Mouse (Mus musculus) MEL (cell line): Measurements from ENCODE around the gene Cmss1. TPM values are rescaled to one million over a fixed set of nuclear protein-coding genes. Genes with fewer than 3 reads are reported as not detected.

ENCODE experiments used
- DNase-seq: peaks from one replicate; pipeline ENCODE4 v3.0.0; 2011; ENCODE audit warnings: low read depth, low spot score
- H3K27ac ChIP-seq: 2 replicates; pipeline ENCODE4 v1.5.1; 2012; ENCODE audit warnings: low read depth, mild to moderate bottlenecking, control low read depth, low read length, moderate library complexity; ENCODE audit not compliant: control insufficient read depth
- H3K27me3 ChIP-seq, 2 experiments: fragments of 150-350 bp in 1 of 2; sonication (generic) in 1 of 2; 2 replicates each; pipeline ENCODE4 v1.6.1; 2012; ENCODE audit warnings: low read length in 2 of 2, mild to moderate bottlenecking in 2 of 2, improper control_type of control experiment in 1 of 2, moderate library complexity in 1 of 2; ENCODE audit not compliant: insufficient read depth in 2 of 2, control insufficient read depth in 1 of 2
- H3K36me3 ChIP-seq, 2 experiments: 2 replicates each; pipeline ENCODE4 v1.6.1; 2012 to 2014; ENCODE audit warnings: low read length in 2 of 2, improper control_type of control experiment in 1 of 2, inconsistent platforms in 1 of 2, mild to moderate bottlenecking in 1 of 2; ENCODE audit not compliant: insufficient read depth in 2 of 2, control insufficient read depth in 1 of 2
- H3K4me1 ChIP-seq, 2 experiments: fragments of 150-350 bp in 1 of 2; sonication (generic) in 1 of 2; 2 replicates each; pipeline ENCODE4 v1.6.1; 2012; ENCODE audit warnings: low read length in 2 of 2, improper control_type of control experiment in 1 of 2, mild to moderate bottlenecking in 1 of 2; ENCODE audit not compliant: insufficient read depth in 2 of 2, control insufficient read depth in 1 of 2
- H3K4me3 ChIP-seq, 2 experiments: fragments of 150-350 bp in 1 of 2; sonication (generic) in 1 of 2; 2 replicates each; pipeline ENCODE4 v1.5.1; 2012; ENCODE audit warnings: low read depth in 2 of 2, low read length in 2 of 2, mild to moderate bottlenecking in 2 of 2, moderate library complexity in 2 of 2, control low read depth in 1 of 2, improper control_type of control experiment in 1 of 2; ENCODE audit not compliant: control insufficient read depth in 1 of 2, insufficient read depth in 1 of 2
- H3K79me2 ChIP-seq: 2 replicates; pipeline ENCODE4 v1.6.1; 2012; ENCODE audit warnings: mild to moderate bottlenecking, low read length, moderate library complexity; ENCODE audit not compliant: control insufficient read depth, poor library complexity, insufficient read depth
- H3K9ac ChIP-seq: 2 replicates; pipeline ENCODE4 v1.6.1; 2012; ENCODE audit warnings: low read depth, mild to moderate bottlenecking, control low read depth, low read length, moderate library complexity; ENCODE audit not compliant: control insufficient read depth, poor library complexity, severe bottlenecking
- H3K9me3 ChIP-seq: fragments of 150-350 bp; sonication (generic); replicated peaks from 2 replicates; pipeline ENCODE4 v1.6.1; 2012; ENCODE audit warnings: mild to moderate bottlenecking, low read length, improper control_type of control experiment, moderate library complexity; ENCODE audit not compliant: insufficient read depth
- CTCF ChIP-seq, 3 experiments: IDR thresholded peaks in 2 of 3; conservative IDR thresholded peaks in 1 of 3; 2 replicates each; pipeline ENCODE4 v1.5.1; 2011 to 2012; ENCODE audit warnings: low read length in 3 of 3, low read depth in 2 of 3, mild to moderate bottlenecking in 2 of 3, improper control_type of control experiment in 1 of 3, inconsistent platforms in 1 of 3, mixed read lengths in 1 of 3, moderate library complexity in 1 of 3; ENCODE audit not compliant: control insufficient read depth in 1 of 3, insufficient read depth in 1 of 3, poor library complexity in 1 of 3, severe bottlenecking in 1 of 3
- E2F4 ChIP-seq: IDR thresholded peaks from 2 replicates; pipeline ENCODE4 v1.6.1; 2011; ENCODE audit warnings: low read depth, low read length, improper control_type of control experiment, borderline replicate concordance
- ELF1 ChIP-seq: IDR thresholded peaks from 2 replicates; pipeline ENCODE4 v1.6.1; 2014; ENCODE audit warnings: low read depth, mild to moderate bottlenecking, inconsistent platforms, low read length, improper control_type of control experiment, moderate library complexity
- EP300 ChIP-seq, 2 experiments: IDR thresholded peaks; 2 replicates each; pipeline ENCODE4 v1.6.1; 2011; ENCODE audit warnings: improper control_type of control experiment in 2 of 2, low read length in 2 of 2, low read depth in 1 of 2, mild to moderate bottlenecking in 1 of 2
- GABPA ChIP-seq: IDR thresholded peaks from 2 replicates; pipeline ENCODE4 v1.6.1; 2012; ENCODE audit warnings: low read depth, mild to moderate bottlenecking, inconsistent platforms, low read length, improper control_type of control experiment, moderate library complexity
- GATA1 ChIP-seq: IDR thresholded peaks from 2 replicates; pipeline ENCODE4 v1.6.1; 2011; ENCODE audit warnings: low read depth, low read length, improper control_type of control experiment
- HCFC1 ChIP-seq: IDR thresholded peaks from 2 replicates; pipeline ENCODE4 v1.6.1; 2012; ENCODE audit warnings: low read depth, mild to moderate bottlenecking, inconsistent platforms, low read length, improper control_type of control experiment, moderate library complexity
- MAFK ChIP-seq: IDR thresholded peaks from 2 replicates; pipeline ENCODE4 v1.6.1; 2011; ENCODE audit warnings: low read depth, mild to moderate bottlenecking, low read length, improper control_type of control experiment, borderline replicate concordance
- POLR2A ChIP-seq, 2 experiments: IDR thresholded peaks; 2 replicates each; pipeline ENCODE4 v1.6.1; 2011 to 2012; ENCODE audit warnings: low read length in 2 of 2, mild to moderate bottlenecking in 2 of 2, control low read depth in 1 of 2, improper control_type of control experiment in 1 of 2, low read depth in 1 of 2, moderate library complexity in 1 of 2; ENCODE audit not compliant: control insufficient read depth in 1 of 2, insufficient read depth in 1 of 2, poor library complexity in 1 of 2
- RCOR1 ChIP-seq: IDR thresholded peaks from 2 replicates; pipeline ENCODE4 v1.6.1; 2012; ENCODE audit warnings: low read depth, mild to moderate bottlenecking, inconsistent platforms, low read length, improper control_type of control experiment
- SIN3A ChIP-seq: IDR thresholded peaks from 2 replicates; pipeline ENCODE4 v1.6.1; 2012; ENCODE audit warnings: low read length, improper control_type of control experiment, inconsistent platforms
- SMC3 ChIP-seq: IDR thresholded peaks from 2 replicates; pipeline ENCODE4 v1.6.1; 2011; ENCODE audit warnings: low read depth, low read length, improper control_type of control experiment
- TAL1 ChIP-seq: IDR thresholded peaks from 2 replicates; pipeline ENCODE4 v1.6.1; 2012; ENCODE audit warnings: mild to moderate bottlenecking, inconsistent platforms, low read length, moderate library complexity, mixed read lengths
- TCF12 ChIP-seq: IDR thresholded peaks from 2 replicates; pipeline ENCODE4 v1.6.1; 2014; ENCODE audit warnings: low read depth, mild to moderate bottlenecking, inconsistent platforms, low read length, improper control_type of control experiment, moderate library complexity
- USF1 ChIP-seq: IDR thresholded peaks from 2 replicates; pipeline ENCODE4 v1.6.1; 2014; ENCODE audit warnings: low read depth, mild to moderate bottlenecking, inconsistent platforms, low read length, improper control_type of control experiment, moderate library complexity
- ZKSCAN1 ChIP-seq: IDR thresholded peaks from 2 replicates; pipeline ENCODE4 v1.6.1; 2012; ENCODE audit warnings: low read depth, mild to moderate bottlenecking, inconsistent platforms, low read length, improper control_type of control experiment, moderate library complexity
- ZMIZ1 ChIP-seq: IDR thresholded peaks from 2 replicates; pipeline ENCODE4 v1.6.1; 2012; ENCODE audit warnings: low read depth, mild to moderate bottlenecking, inconsistent platforms, low read length, improper control_type of control experiment, moderate library complexity
- polyA plus RNA-seq, 2 experiments: library from polyadenylated mRNA; stranded (reverse) in 1 of 2; unstranded in 1 of 2; fragments of >175 nt in 1 of 2; fragments of >200 nt in 1 of 2; gene quantifications; 2 replicates each; pipeline versions ENCODE4 v1.2.1 to v1.2.4; 2012; ENCODE audit warnings: low replicate concordance in 2 of 2, low read depth in 1 of 2; ENCODE audit not compliant: insufficient read length in 2 of 2, insufficient read depth in 1 of 2, missing spikeins in 1 of 2
- total RNA-seq: library from RNA; depleted of rRNA; stranded (reverse); fragments of 300-350 nt; gene quantifications from 2 replicates; pipeline ENCODE4 v1.2.3, GENCODE M21; 2012

Cmss1 gene
- total and polyA plus RNA-seq, 3 experiments = 80.9 to 94.7 TPM; not detected in 1

DNA sequence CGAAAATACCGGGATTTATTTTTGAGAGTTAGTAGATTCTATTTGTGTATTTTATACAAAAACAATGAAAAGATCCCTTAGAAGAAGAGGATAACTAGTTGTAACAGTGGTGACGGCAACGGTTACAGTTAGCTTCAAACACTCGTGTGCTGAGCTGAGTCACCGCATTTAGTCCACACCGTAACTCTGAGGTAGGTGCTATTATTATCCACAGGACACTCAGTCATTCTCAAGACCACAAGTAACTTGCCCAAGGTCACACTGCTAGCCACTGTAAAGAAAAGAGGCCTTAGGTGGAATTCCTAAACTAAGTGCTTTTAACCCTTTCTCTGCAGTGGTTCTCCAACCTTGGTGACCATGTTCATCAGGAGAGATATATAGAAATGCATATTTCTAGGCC, 79.8 kb downstream of the Cmss1 start:
- Histone ChIP-seq H3K27me3 (no peaks in the 10 kb centered on the region), H3K9ac (no peak overlapping the region), H3K4me3 (no peak overlapping the region), H3K4me1 (no peaks in the 10 kb centered on the region), H3K27ac (no peak overlapping the region), H3K9me3 (no peaks in the 10 kb centered on the region), H3K36me3 (no peaks in the 10 kb centered on the region), H3K79me2 (no peaks in the 10 kb centered on the region)
- no peak for TF ChIP-seq MAFK
- DNase-seq = no peak

DNA sequence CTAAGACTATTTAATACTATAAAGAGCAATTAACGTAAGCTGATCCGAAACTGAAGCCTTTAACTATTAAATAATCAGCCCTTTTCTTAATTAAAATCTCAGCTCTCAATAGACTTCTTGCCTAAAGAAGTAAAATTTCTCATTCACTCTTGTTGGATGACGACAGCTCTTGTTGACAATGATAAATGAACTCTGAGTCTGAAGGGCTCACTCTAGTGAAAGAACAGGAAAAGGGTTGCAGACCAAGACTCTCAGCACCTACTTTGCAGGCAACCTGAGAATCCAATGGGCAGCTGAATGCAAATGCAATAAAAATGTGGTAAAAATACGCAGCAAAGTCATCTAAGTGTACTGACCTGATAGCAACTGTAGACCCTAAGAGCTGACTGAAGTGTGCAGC, 81.2 kb downstream of the Cmss1 start:
- no peaks in the 10 kb centered on the region for H3K27me3 ChIP-seq
- DNase-seq = no peak
- no peak overlapping the region for H3K27ac ChIP-seq
- no peak for TF ChIP-seq USF1
- TF ChIP-seq SIN3A = no peak
- no peak for TF ChIP-seq SMC3
- no peak for TF ChIP-seq E2F4
- no peak for TF ChIP-seq ELF1
- TF ChIP-seq TCF12 = no peak
- no peak for TF ChIP-seq RCOR1
- no peak for TF ChIP-seq TAL1
- no peak for TF ChIP-seq ZMIZ1
- no peak for TF ChIP-seq EP300 (IDR thresholded peaks at IDR 0.05; ENCODE audit: low read depth in 1 of 2, low read length in 2 of 2)
- H3K79me2 ChIP-seq = peaks cover 3% of the 10 kb centered on the region; the same call in 1 of the 2 replicates
- H3K4me1 ChIP-seq = no peaks in the 10 kb centered on the region
- no peaks in the 10 kb centered on the region for H3K9me3 ChIP-seq
- H3K9ac ChIP-seq = no peak overlapping the region
- H3K4me3 ChIP-seq = no peak overlapping the region
- H3K36me3 ChIP-seq = no peaks in the 10 kb centered on the region

DNA sequence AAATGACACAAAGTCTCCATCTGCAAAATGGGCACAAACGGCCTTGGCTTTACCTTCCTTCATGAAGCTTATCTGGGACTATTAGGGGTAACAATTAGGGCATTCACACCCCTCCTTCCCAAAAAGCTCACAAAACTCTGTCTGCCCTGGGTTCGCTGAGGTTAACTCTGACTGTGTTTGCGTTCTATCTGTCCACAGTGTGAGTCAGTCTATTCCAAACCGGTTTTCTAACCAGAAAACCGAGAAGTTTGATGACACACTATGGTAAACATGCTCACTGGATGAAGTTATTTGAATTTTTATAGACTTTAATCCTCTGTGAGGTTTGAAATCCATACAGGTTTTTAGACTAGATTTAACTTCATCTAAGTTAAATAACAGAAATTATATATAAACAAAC, 81.6 kb downstream of the Cmss1 start:
- H3K36me3 ChIP-seq = 0 out of 4 replicates have a peak, but pooled peaks cover 0 to 2% of the 10 kb centered on the region in 2 experiments
- TF ChIP-seq HCFC1 (no peak), CTCF (IDR thresholded peaks at IDR 0.05 in 2 of 3, conservative IDR thresholded peaks at IDR 0.05 in 1 of 3; ENCODE audit: control insufficient read depth in 1 of 3, insufficient read depth in 1 of 3, low read depth in 2 of 3, low read length in 3 of 3, poor library complexity in 1 of 3, severe bottlenecking in 1 of 3) (no peak), GATA1 (no peak), GABPA (no peak), MAFK (no peak), POLR2A (IDR thresholded peaks at IDR 0.05; ENCODE audit: control insufficient read depth in 1 of 2, insufficient read depth in 1 of 2, low read depth in 1 of 2, low read length in 2 of 2, poor library complexity in 1 of 2) (no peak), RCOR1 (no peak), ZKSCAN1 (no peak)
- H3K9me3 ChIP-seq = no peaks in the 10 kb centered on the region
- no peak overlapping the region for H3K4me3 ChIP-seq
- H3K9ac ChIP-seq = no peak overlapping the region
- H3K27me3 ChIP-seq = no peaks in the 10 kb centered on the region
- no peak for DNase-seq
- peaks cover 4% of the 10 kb centered on the region; the same call in 1 of the 2 replicates for H3K79me2 ChIP-seq
- H3K27ac ChIP-seq = no peak overlapping the region
- H3K4me1 ChIP-seq = 0 out of 4 replicates have a peak, but pooled peaks cover 0 to 4% of the 10 kb centered on the region in 2 experiments
